Mouse (Mus musculus) spleen, adult 2 months (tissue): ENCODE data around the gene Uba7. TPM values are rescaled to one million over a fixed set of nuclear protein-coding genes. Genes with fewer than 3 reads are reported as not detected.

Experiments
- DNase-seq, 2 experiments: peaks; one replicate each; pipeline versions ENCODE4 v3.0.0 to v3.0.0-alpha.2; 2012 to 2021; ENCODE audit warnings: low spot score in 2 of 2, low read depth in 1 of 2
- H3K27ac ChIP-seq: fragments of 200-500 bp; 2 replicates; pipeline ENCODE4 v1.5.1; 2012; ENCODE audit warnings: low read length, inconsistent platforms; ENCODE audit not compliant: insufficient read depth
- H3K27me3 ChIP-seq: fragments of 200-500 bp; 2 replicates; pipeline ENCODE4 v1.6.1; 2012; ENCODE audit warnings: mild to moderate bottlenecking, moderate library complexity, low read length, inconsistent platforms; ENCODE audit not compliant: control insufficient read depth, insufficient read depth
- H3K36me3 ChIP-seq: fragments of 200-500 bp; 2 replicates; pipeline ENCODE4 v1.6.1; 2012; ENCODE audit warnings: mild to moderate bottlenecking, low read length, inconsistent platforms; ENCODE audit not compliant: control insufficient read depth, insufficient read depth
- H3K4me1 ChIP-seq: fragments of 200-500 bp; 2 replicates; pipeline ENCODE4 v1.6.1; 2011; ENCODE audit warnings: inconsistent platforms; ENCODE audit not compliant: control insufficient read depth, insufficient read depth, insufficient read length
- H3K4me3 ChIP-seq: fragments of 200-500 bp; 2 replicates; pipeline ENCODE4 v1.5.1; 2011; ENCODE audit warnings: mild to moderate bottlenecking, inconsistent platforms; ENCODE audit not compliant: insufficient read depth, insufficient read length; ENCODE audit errors: extremely low read depth
- CTCF ChIP-seq: fragments of 200-500 bp; IDR thresholded peaks from 2 replicates; pipeline ENCODE4 v1.5.1; 2011; ENCODE audit warnings: mild to moderate bottlenecking, inconsistent platforms; ENCODE audit not compliant: insufficient read depth, insufficient read length, insufficient replicate concordance; ENCODE audit errors: extremely low read depth
- POLR2A ChIP-seq: fragments of 200-500 bp; IDR thresholded peaks from 2 replicates; pipeline ENCODE4 v1.6.1; 2011; ENCODE audit warnings: low read depth, low read length, inconsistent platforms
- WGBS: fragments of 180-500 bp; shearing (Covaris S2); methylation state at CpG from one replicate; pipeline ENCODE4 v1.1.7; 2018; 5-methylcytosine and 5-hydroxymethylcytosine counted together
- polyA plus RNA-seq: library from polyadenylated mRNA; depleted of rRNA; stranded (reverse); fragments of >200 nt; gene quantifications from 2 replicates; pipeline ENCODE4 v1.2.3, GENCODE M21; 2012; rRNA removed

The Uba7 gene
- polyA plus RNA-seq, 1 experiment = 182 TPM

DNA sequence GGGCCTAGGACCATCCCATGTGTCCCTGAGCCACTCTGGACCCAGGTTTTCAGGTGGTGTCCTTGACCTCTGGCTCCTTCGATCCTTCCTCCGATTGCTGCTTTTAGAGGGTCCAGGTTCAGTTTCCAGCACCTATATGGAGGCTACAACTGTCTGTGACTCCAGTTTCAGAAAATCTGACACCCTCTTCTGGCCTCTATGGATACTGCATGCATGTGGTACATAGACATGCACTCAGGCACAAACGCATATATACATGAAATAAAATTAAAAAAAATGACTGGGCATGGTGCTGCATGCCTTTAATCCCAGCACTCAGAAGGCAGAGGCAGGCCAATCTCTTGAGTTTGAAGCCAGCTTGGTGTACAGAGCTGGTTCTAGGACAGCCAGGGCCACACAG lies 52.6 kb downstream of the Uba7 start:
- TF ChIP-seq CTCF (no peak), POLR2A (no peak)
- Histone ChIP-seq H3K36me3 (peaks cover 26% of the 10 kb centered on the region), H3K4me3 (no peak overlapping the region), H3K27me3 (no peaks in the 10 kb centered on the region), H3K4me1 (no peaks in the 10 kb centered on the region), H3K27ac (no peak overlapping the region)
- DNase-seq = no peak
- WGBS = 99% methylated on average over 3 of the region's 3 CpGs

DNA sequence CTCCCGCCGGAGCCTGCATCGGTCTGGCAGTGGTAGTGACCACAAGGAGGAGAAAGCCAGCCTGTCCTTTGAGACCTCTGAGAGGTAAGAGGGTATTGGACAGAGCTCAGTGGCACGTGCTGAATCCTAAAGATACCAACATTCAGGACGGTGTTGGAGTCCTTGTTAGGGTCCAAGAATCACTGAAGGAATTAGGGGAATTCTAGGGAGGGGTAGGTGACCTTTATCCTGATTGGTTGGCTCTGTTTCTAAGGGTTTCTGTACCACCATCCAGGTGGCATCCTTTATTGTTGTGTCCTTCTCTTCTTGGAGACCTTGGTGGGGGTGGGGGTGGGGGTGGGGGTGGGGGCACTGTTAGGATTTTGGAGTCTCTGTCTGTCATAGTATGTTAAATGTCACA lies 56.8 kb downstream of the Uba7 start:
- DNase-seq = no peak
- no peak overlapping the region for H3K4me3 ChIP-seq
- no peak overlapping the region for H3K27ac ChIP-seq
- TF ChIP-seq POLR2A (no peak), CTCF (no peak)
- H3K27me3 ChIP-seq = no peaks in the 10 kb centered on the region
- H3K4me1 ChIP-seq = peaks cover 7% of the 10 kb centered on the region; the same call in 1 of the 2 replicates
- peaks cover 11% of the 10 kb centered on the region for H3K36me3 ChIP-seq
- WGBS = 93% methylated on average over 5 of the region's 5 CpGs

Other genes with a start within 250 kb of the Uba7 start
- 70.3 and 76.0 TPM in 2 replicates for gene Rbm5, start 204.5 kb upstream of the Uba7 start, polyA plus RNA-seq
- gene Rbm6, start 102.3 kb upstream of the Uba7 start, polyA plus RNA-seq = 10.2 and 12.4 TPM in 2 replicates
- gene Mon1a, start 87.4 kb upstream of the Uba7 start, polyA plus RNA-seq = 23.4 and 29.3 TPM in 2 replicates
- gene Mst1r, start 68.6 kb upstream of the Uba7 start, polyA plus RNA-seq = 1.8 and 2.7 TPM in 2 replicates
- not detected in 2 replicates for gene Actl11, start 47.0 kb upstream of the Uba7 start, polyA plus RNA-seq
- 0.07 and 0.08 TPM in 2 replicates for gene Camkv, start 39.8 kb upstream of the Uba7 start, polyA plus RNA-seq
- gene Traip, start 25.4 kb upstream of the Uba7 start, polyA plus RNA-seq = 3.1 and 4.1 TPM in 2 replicates
- gene Gm20661, start 7.6 kb downstream of the Uba7 start, polyA plus RNA-seq = 0.18 and 0.31 TPM in 2 replicates
- 19.8 and 25.9 TPM in 2 replicates for gene Inka1, start 10.4 kb downstream of the Uba7 start, polyA plus RNA-seq
- gene Cdhr4, start 17.0 kb downstream of the Uba7 start, polyA plus RNA-seq = 2.2 and 2.9 TPM in 2 replicates
- 1.7 and 2.1 TPM in 2 replicates for gene Gm20662, start 20.8 kb downstream of the Uba7 start, polyA plus RNA-seq
- gene Ip6k1, start 27.0 kb downstream of the Uba7 start, polyA plus RNA-seq = 118 and 161 TPM in 2 replicates
- 11.6 and 13.5 TPM in 2 replicates for gene Gmppb, start 73.7 kb downstream of the Uba7 start, polyA plus RNA-seq
- 2.2 and 2.8 TPM in 2 replicates for gene Amigo3, start 77.7 kb downstream of the Uba7 start, polyA plus RNA-seq
- 1.5 and 1.6 TPM in 2 replicates for gene Mst1, start 104.9 kb downstream of the Uba7 start, polyA plus RNA-seq
- 213 and 224 TPM in 2 replicates for gene Rnf123, start 107.8 kb downstream of the Uba7 start, polyA plus RNA-seq
- 136 and 157 TPM in 2 replicates for gene Apeh, start 119.1 kb downstream of the Uba7 start, polyA plus RNA-seq
- 0.57 and 0.67 TPM in 2 replicates for gene Bsn, start 214.9 kb downstream of the Uba7 start, polyA plus RNA-seq